ENCODE assay signal across 20 mouse cellular contexts in genomic region chr1:164821821-164822220, GRCm38 (mm10). TPM values are rescaled to one million over a fixed set of nuclear protein-coding genes. Genes with fewer than 3 reads are reported as not detected.
DNase-seq lines count a peak whose midpoint lies in the region; ATAC-seq lines count a peak whose summit lies in the region.
"Had no signal": no experiment of that assay in that cellular context is flagged by ENCODE, and none has a peak within 500 bp of the region (broad histone marks: within the 10 kb centered on the region; RNA-seq: fewer than 3 reads in every experiment).

No protein-coding gene starts in this region.

- H3K9ac ChIP-seq in hindbrain, embryonic 16.5 days (ENCODE audit: low read depth, low read length): no peak overlapping the region
- H3K9ac ChIP-seq in hindbrain, embryonic 12.5 days: no peak overlapping the region
- H3K9ac ChIP-seq: liver, embryonic 15.5 days had no signal

- no peak overlapping the region for H3K27ac ChIP-seq in hindbrain, embryonic 16.5 days (ENCODE audit: low read depth, low read length)
- H3K27ac ChIP-seq in hindbrain, embryonic 12.5 days: no peak overlapping the region
- H3K27ac ChIP-seq: heart, embryonic 10.5 days; limb, embryonic 10.5 days; liver, embryonic 15.5 days had no signal

- 49% methylated on average over 3 of the region's 3 CpGs for WGBS in hindbrain, embryonic 16.5 days
- WGBS in hindbrain, embryonic 12.5 days: 53% methylated on average over 3 of the region's 3 CpGs

- no peaks in the 10 kb centered on the region for H3K36me3 ChIP-seq in hindbrain, embryonic 16.5 days (ENCODE audit: control insufficient read depth, insufficient read depth, low read length)
- no peaks in the 10 kb centered on the region for H3K36me3 ChIP-seq in hindbrain, embryonic 12.5 days
- H3K36me3 ChIP-seq: heart, embryonic 10.5 days; limb, embryonic 10.5 days; liver, embryonic 15.5 days had no signal

- H3K4me1 ChIP-seq in hindbrain, embryonic 16.5 days (ENCODE audit: control insufficient read depth, insufficient read depth, low read depth, low read length): no peaks in the 10 kb centered on the region
- H3K4me1 ChIP-seq in hindbrain, embryonic 12.5 days: 0 out of 2 replicates have a peak, but pooled peaks cover 2% of the 10 kb centered on the region
- H3K4me1 ChIP-seq: heart, embryonic 10.5 days; limb, embryonic 10.5 days; liver, embryonic 15.5 days had no signal

- ATAC-seq in hindbrain, embryonic 16.5 days: peak; percentile 48; the same call in 1 of the 2 replicates
- ATAC-seq in hindbrain, embryonic 12.5 days (ENCODE audit: low FRiP score): no peak
- ATAC-seq: CD4-positive, CD25-positive, alpha-beta regulatory T cell, adult 4 months had no signal

- no peak overlapping the region for H3K4me2 ChIP-seq in hindbrain, embryonic 16.5 days (ENCODE audit: low read length)
- H3K4me2 ChIP-seq in hindbrain, embryonic 12.5 days (replicated peaks): no peak overlapping the region
- H3K4me2 ChIP-seq: liver, embryonic 15.5 days had no signal

- H3K9me3 ChIP-seq in hindbrain, embryonic 16.5 days (ENCODE audit: control insufficient read depth, low read length): no peaks in the 10 kb centered on the region
- H3K9me3 ChIP-seq in hindbrain, embryonic 12.5 days (replicated peaks): no peaks in the 10 kb centered on the region
- H3K9me3 ChIP-seq: heart, embryonic 10.5 days; limb, embryonic 10.5 days; liver, embryonic 15.5 days had no signal

- no peak overlapping the region for H3K4me3 ChIP-seq in hindbrain, embryonic 16.5 days (ENCODE audit: low read length)
- no peak overlapping the region for H3K4me3 ChIP-seq in hindbrain, embryonic 12.5 days
- H3K4me3 ChIP-seq: heart, embryonic 10.5 days; limb, embryonic 10.5 days; liver, embryonic 15.5 days had no signal

- DNase-seq in embryo, embryonic 10.5 days (ENCODE audit: low spot score): peak; percentile 2
- DNase-seq in embryo, embryonic 9.5 days (ENCODE audit: extremely low spot score): no peak
- peak; percentile 8 for DNase-seq in retina, postnatal 1 day
- no peak for DNase-seq in retina, embryonic 14.5 days (ENCODE audit: low spot score)
- DNase-seq in skeletal muscle tissue, adult 2 months (ENCODE audit: low read depth, low spot score): peak; percentile 42
- DNase-seq in cerebellum, postnatal 10 days: no peak
- DNase-seq: adrenal gland, postnatal 25 days; cerebellum, adult 9-11 months; kidney, adult 2 months; kidney, postnatal 14 days; liver; lung, postnatal 4 days; thymus, adult 18-20 months; thymus, postnatal 36 days had no signal

- H3K27me3 ChIP-seq in hindbrain, embryonic 16.5 days (replicated peaks; ENCODE audit: control insufficient read depth, insufficient read depth, low read length): no peaks in the 10 kb centered on the region
- no peaks in the 10 kb centered on the region for H3K27me3 ChIP-seq in hindbrain, embryonic 12.5 days
- H3K27me3 ChIP-seq: liver, embryonic 15.5 days had no signal

RNA-seq across cellular contexts. Expression of gene Dpt, which starts 25.4 kb away (rescaled TPM):
- polyA plus RNA-seq in hindbrain, embryonic 16.5 days (2015; fragmentation: Nextera tagmentation; extraction: Ambion mirVana): 2.5 and 3.1 TPM in 2 replicates
- 0.28 and 0.78 TPM in 2 replicates for polyA plus RNA-seq in hindbrain, embryonic 12.5 days (2016; fragmentation: Nextera tagmentation; extraction: Ambion mirVana)
- polyA plus RNA-seq: heart, embryonic 10.5 days had no signal

Comparison
In these comparisons a context has a peak if more than half of its experiments do, and no peak if none do; other contexts are left out.
1. DNase-seq: peak in embryo, embryonic 10.5 days (single experiment), retina, postnatal 1 day (single experiment) and skeletal muscle tissue, adult 2 months (single experiment); none in embryo, embryonic 9.5 days (single experiment), retina, embryonic 14.5 days (single experiment) and cerebellum, postnatal 10 days (0 of 2).